Mouse (Mus musculus) lung, postnatal 0 days (tissue): ENCODE data around the gene Syt5. TPM values are rescaled to one million over a fixed set of nuclear protein-coding genes. Genes with fewer than 3 reads are reported as not detected.
"Not testable (repeated sequence)": the region's sequence is repeated elsewhere in the genome, so short reads cannot be mapped to it uniquely, and the experiment has no call there.

Source experiments
- ATAC-seq: fragments of 200-750 bp; cut with Nextera tagmentation; 2 replicates; pipeline ENCODE4 v1.8.0; 2017; ENCODE audit warnings: moderate library complexity
- DNase-seq: peaks from one replicate; pipeline ENCODE4 v3.0.0-alpha.2; 2016; ENCODE audit warnings: low spot score
- H3K27ac ChIP-seq: fragments of 300-500 bp; sonication (generic); 2 replicates; pipeline ENCODE4 v1.5.1; 2014; ENCODE audit warnings: antibody characterized with exemption, mild to moderate bottlenecking, low read length, mixed read lengths
- H3K27me3 ChIP-seq: fragments of 300-500 bp; sonication (generic); replicated peaks from 2 replicates; pipeline ENCODE4 v1.6.1; 2014; ENCODE audit warnings: low read length, mixed read lengths; ENCODE audit not compliant: insufficient read depth
- H3K36me3 ChIP-seq: fragments of 300-500 bp; sonication (generic); 2 replicates; pipeline ENCODE4 v1.6.1; 2014; ENCODE audit warnings: low read length, mixed read lengths; ENCODE audit not compliant: insufficient read depth
- H3K4me1 ChIP-seq: fragments of 300-500 bp; sonication (generic); 2 replicates; pipeline ENCODE4 v1.6.1; 2014; ENCODE audit warnings: antibody characterized with exemption, low read depth, low read length, mixed read lengths; ENCODE audit not compliant: insufficient read depth
- H3K4me2 ChIP-seq: fragments of 300-500 bp; sonication (generic); replicated peaks from 2 replicates; pipeline ENCODE4 v1.6.1; 2014; ENCODE audit warnings: low read depth, mild to moderate bottlenecking, low read length, moderate library complexity, mixed read lengths
- H3K4me3 ChIP-seq: fragments of 300-500 bp; sonication (generic); 2 replicates; pipeline ENCODE4 v1.5.1; 2014; ENCODE audit warnings: low read depth, low read length
- H3K9ac ChIP-seq: fragments of 300-500 bp; sonication (generic); replicated peaks from 2 replicates; pipeline ENCODE4 v1.6.1; 2014; ENCODE audit warnings: low read depth, mild to moderate bottlenecking
- H3K9me3 ChIP-seq: fragments of 300-500 bp; sonication (generic); 2 replicates; pipeline ENCODE4 v1.6.1; 2016; ENCODE audit warnings: low read length, mixed read lengths
- CTCF ChIP-seq: IDR thresholded peaks from 2 replicates; pipeline ENCODE4 v1.5.1; 2016; ENCODE audit warnings: antibody characterized with exemption, mild to moderate bottlenecking
- EP300 ChIP-seq: IDR thresholded peaks from 2 replicates; pipeline ENCODE4 v1.6.1; 2016; ENCODE audit warnings: antibody characterized with exemption, mild to moderate bottlenecking, control low read depth
- WGBS: fragments of 180-500 bp; shearing (Covaris S2); extraction: QIAGEN DNeasy Blood & Tissue Kit; methylation state at CpG from one replicate; pipeline ENCODE4 v1.1.7; 2014; 5-methylcytosine and 5-hydroxymethylcytosine counted together
- polyA plus RNA-seq: library from polyadenylated mRNA; unstranded; fragments of >200 nt; fragmentation: Nextera tagmentation; extraction: Ambion mirVana; gene quantifications from 2 replicates; pipeline ENCODE4 v1.2.1, GENCODE M21; 2015

Gene Syt5
- polyA plus RNA-seq: 7.1 and 8.1 TPM in 2 replicates

GRCm38 (mm10) chr7:4547221-4547641 is at the start of gene Syt5:
TSS of gene Syt5 (minus strand) at chr7:4547541.
- H3K27ac ChIP-seq: no peak within 1 kb of the TSS
- H3K36me3 ChIP-seq: no peaks in the 10 kb centered on the region
- H3K27me3 ChIP-seq: no peaks in the 10 kb centered on the region
- H3K4me1 ChIP-seq: peaks cover 5% of the 10 kb centered on the region; the same call in 1 of the 2 replicates
- WGBS: 5% methylated on average over 30 of the region's 33 CpGs
- TF ChIP-seq EP300 (no peak), CTCF (no peak)
- DNase-seq: no peak
- H3K9ac ChIP-seq: no peak within 1 kb of the TSS
- peak within 1 kb of the TSS; percentile 59 for H3K4me2 ChIP-seq
- H3K4me3 ChIP-seq: peak within 1 kb of the TSS; percentile 8; the same call in 1 of the 2 replicates
- peak; percentile 38; the same call in 1 of the 2 replicates for ATAC-seq
- H3K9me3 ChIP-seq: no peaks in the 10 kb centered on the region

- not testable (repeated sequence) for H3K9me3 ChIP-seq, H3K4me2 ChIP-seq, H3K27ac ChIP-seq, H3K36me3 ChIP-seq, H3K27me3 ChIP-seq, ATAC-seq, H3K4me1 ChIP-seq, H3K9ac ChIP-seq, H3K4me3 ChIP-seq
- DNase-seq: peak; percentile 2
- 60% methylated on average over 4 of the region's 4 CpGs for WGBS
Measured at GRCm38 (mm10) chr7:4597046-4597445, 49.7 kb upstream of the Syt5 start.

- H3K36me3 ChIP-seq, H3K9ac ChIP-seq, H3K9me3 ChIP-seq, H3K4me3 ChIP-seq, H3K4me1 ChIP-seq, ATAC-seq, H3K4me2 ChIP-seq, H3K27ac ChIP-seq, H3K27me3 ChIP-seq, DNase-seq: not testable (repeated sequence)
- WGBS: 58% methylated on average over 2 of the region's 3 CpGs
Measured at GRCm38 (mm10) chr7:4581481-4581880, 34.1 kb upstream of the Syt5 start.

- H3K9me3 ChIP-seq, ATAC-seq, H3K4me2 ChIP-seq, DNase-seq, H3K4me1 ChIP-seq, H3K27me3 ChIP-seq, H3K4me3 ChIP-seq, H3K9ac ChIP-seq, H3K36me3 ChIP-seq, H3K27ac ChIP-seq: not testable (repeated sequence)
- WGBS: 49% methylated on average over 2 of the region's 2 CpGs
Measured at GRCm38 (mm10) chr7:4572361-4572760, 25.0 kb upstream of the Syt5 start.

GRCm38 (mm10) chr7:4562660-4563059 is 15.3 kb upstream of the Syt5 start:
- TF ChIP-seq CTCF (0 out of 2 replicates have a peak, but pooled peaks have one; percentile 8), EP300 (no peak)
- H3K4me3 ChIP-seq: no peak overlapping the region
- no peaks in the 10 kb centered on the region for H3K9me3 ChIP-seq
- H3K27me3 ChIP-seq: no peaks in the 10 kb centered on the region
- H3K9ac ChIP-seq: no peak overlapping the region
- DNase-seq: no peak
- H3K4me2 ChIP-seq: no peak overlapping the region
- ATAC-seq: no peak
- H3K27ac ChIP-seq: no peak overlapping the region
- 90% methylated on average over 3 of the region's 3 CpGs for WGBS
- H3K4me1 ChIP-seq: no peaks in the 10 kb centered on the region
- no peaks in the 10 kb centered on the region for H3K36me3 ChIP-seq

- no peak for ATAC-seq
- Histone ChIP-seq H3K4me2 (no peak overlapping the region), H3K9me3 (no peaks in the 10 kb centered on the region), H3K4me1 (no peaks in the 10 kb centered on the region), H3K36me3 (no peaks in the 10 kb centered on the region), H3K4me3 (no peak overlapping the region), H3K9ac (no peak overlapping the region), H3K27me3 (no peaks in the 10 kb centered on the region), H3K27ac (no peak overlapping the region)
- no peak for TF ChIP-seq CTCF
- TF ChIP-seq EP300: no peak
- DNase-seq: no peak
- 53% methylated on average over 6 of the region's 6 CpGs for WGBS
Measured at GRCm38 (mm10) chr7:4557167-4557560, 9.8 kb upstream of the Syt5 start.
